Mouse (Mus musculus): ENCODE measurements around the gene Serpinb1a. TPM values are rescaled to one million over a fixed set of nuclear protein-coding genes. Genes with fewer than 3 reads are reported as not detected.

The Serpinb1a gene
- total RNA-seq, 2 experiments from 2014 or later: 3.7 to 4.0 TPM

DNA sequence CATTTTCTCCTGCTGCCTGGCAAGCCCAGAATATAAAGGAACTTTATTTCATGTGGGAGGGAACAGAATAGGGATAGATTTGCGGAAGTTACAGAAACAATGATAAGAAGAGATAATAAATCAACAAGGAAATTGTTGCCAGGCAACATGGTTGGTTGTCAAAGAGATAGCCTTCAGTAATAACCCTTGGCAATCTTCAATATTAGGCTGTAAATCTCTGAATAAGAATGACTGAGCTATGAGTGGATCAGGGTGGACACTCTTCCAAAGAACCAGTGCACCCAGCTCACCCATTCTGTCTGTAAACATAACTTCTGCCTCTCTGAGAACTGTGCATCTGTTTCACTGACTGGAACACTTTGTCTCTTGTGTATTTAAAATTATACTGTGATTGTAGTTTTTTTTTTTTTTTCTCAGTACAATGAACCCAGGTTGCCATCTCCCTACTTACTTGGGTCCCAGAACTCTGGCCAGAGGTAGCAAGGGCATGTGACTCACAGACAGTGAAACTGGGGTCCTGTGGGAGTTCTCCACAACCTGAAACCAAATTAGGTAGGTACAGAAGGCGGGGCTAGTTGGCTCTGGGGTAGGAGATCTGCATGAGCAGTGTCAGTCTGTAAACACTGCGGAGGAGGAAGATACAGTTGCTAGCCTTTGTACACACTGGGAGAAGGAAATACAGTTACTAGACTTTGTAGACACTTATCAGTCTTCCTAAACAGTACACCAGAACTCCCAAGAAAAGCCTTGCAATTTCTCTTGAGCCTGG is 19.3 kb downstream of the Serpinb1a start:
- H3K27ac ChIP-seq: no peak overlapping the region
- intact Hi-C loops (cut with DNase I): no loop called here
- no peak for TF ChIP-seq CTCF (IDR thresholded peaks at IDR 0.05)
- no peak overlapping the region for H3K4me3 ChIP-seq
- DNase-seq: no peak

DNA sequence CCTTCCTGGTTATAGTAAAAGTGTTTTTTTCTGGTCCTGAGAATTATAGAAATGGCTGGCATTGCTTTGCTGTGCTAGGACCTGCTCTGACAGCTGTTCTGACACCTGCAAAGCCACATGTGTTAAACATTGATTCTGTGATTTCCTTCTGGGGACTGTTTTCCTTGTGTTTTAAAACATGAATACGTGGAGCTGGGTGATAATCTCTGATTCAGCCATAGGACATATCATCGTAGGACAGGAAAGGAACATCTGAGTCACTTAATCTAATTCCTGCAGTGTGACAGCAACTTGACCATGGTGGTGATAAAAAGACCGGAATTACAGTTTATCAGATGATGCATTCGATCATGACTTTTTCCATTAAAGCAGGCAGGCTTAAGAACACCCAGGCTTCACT is 22.1 kb downstream of the Serpinb1a start:
- Histone ChIP-seq H3K27ac (no peak overlapping the region), H3K4me3 (no peak overlapping the region)
- DNase-seq: no peak
- intact Hi-C loops (cut with DNase I): no loop called here
- no peak for TF ChIP-seq CTCF (IDR thresholded peaks at IDR 0.05)

DNA sequence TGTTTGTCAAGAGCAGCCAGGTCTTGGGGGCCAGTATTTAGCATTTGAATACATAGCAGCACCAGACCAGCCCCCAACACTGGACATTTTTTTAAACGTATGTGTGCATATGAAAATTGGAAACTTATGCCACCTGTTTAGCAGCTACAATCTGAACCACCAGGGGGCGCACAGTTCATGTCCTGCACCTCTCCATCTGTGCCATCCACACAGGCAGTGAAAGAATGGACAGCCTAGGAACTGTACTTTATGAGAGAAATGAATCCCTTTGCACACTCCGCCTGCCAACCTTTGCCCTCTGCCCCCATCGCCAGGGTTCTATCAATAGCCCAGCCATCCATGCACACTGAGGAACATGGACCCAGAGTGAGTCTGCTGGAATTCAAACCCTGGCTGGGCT is 23.0 kb downstream of the Serpinb1a start:
- intact Hi-C loops (cut with DNase I): no loop called here
- peak; percentile 76 for TF ChIP-seq CTCF (IDR thresholded peaks at IDR 0.05)
- DNase-seq: peak; percentile 61
- H3K27ac ChIP-seq: no peak overlapping the region
- no peak overlapping the region for H3K4me3 ChIP-seq

DNA sequence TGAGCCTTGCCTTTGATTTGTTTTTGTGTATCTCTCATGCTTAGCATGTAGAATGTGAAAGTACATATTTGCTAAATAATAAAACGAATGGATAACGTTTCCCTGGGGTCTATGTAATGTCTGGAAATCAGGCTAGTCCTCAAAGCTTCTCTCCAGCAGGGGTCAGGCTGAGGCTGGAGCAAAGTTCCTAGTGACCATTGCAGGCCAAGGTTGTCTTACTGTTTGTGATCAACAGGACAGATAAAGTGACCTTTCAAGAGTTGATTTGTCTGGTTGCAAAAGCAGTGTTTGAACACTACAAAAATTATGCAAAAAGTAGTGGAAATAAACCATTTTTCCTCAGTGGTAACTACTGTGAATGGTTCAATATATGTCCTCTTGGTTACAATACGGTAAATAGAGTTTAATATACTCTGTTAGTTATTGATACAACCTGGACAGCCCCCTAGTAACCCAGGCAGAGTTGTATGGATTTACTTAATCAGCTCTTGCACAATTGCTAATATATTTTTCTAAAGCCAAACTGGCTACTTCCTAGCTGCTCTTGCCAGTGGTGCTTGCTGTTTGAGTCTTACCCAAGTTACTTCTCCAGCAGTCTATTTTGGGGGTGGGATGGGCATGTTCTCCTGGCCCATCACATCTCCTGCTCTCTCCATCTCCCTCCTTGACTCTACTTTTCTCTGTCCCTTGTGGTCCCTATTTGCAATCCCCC is 23.7 kb downstream of the Serpinb1a start:
- peak; percentile 37 for TF ChIP-seq CTCF (IDR thresholded peaks at IDR 0.05)
- no peak overlapping the region for H3K27ac ChIP-seq
- no peak for DNase-seq
- no peak overlapping the region for H3K4me3 ChIP-seq
- intact Hi-C loops (cut with DNase I): no loop called here

DNA sequence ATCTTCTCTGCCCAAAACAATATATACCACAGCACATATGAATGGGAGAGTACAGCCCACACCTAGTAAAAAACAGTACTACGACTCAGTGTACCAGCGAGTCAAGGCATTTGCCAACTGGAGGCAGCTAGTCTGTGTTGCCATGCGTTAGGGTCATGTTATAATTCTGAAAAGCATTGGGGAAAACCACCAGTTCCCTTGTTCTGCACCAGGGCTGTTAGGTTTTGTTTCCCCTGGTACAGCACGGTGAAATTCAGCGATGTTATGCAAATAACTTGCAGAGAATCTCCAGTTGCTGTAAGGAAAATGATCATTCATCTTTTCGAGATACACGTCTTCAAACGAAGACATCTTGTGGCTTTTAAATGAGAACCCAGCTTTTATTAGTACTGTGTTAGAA is 25.4 kb downstream of the Serpinb1a start:
- no peak overlapping the region for H3K27ac ChIP-seq
- no peak overlapping the region for H3K4me3 ChIP-seq
- TF ChIP-seq CTCF (IDR thresholded peaks at IDR 0.05): no peak
- intact Hi-C loops (cut with DNase I): no loop called here
- no peak for DNase-seq

DNA sequence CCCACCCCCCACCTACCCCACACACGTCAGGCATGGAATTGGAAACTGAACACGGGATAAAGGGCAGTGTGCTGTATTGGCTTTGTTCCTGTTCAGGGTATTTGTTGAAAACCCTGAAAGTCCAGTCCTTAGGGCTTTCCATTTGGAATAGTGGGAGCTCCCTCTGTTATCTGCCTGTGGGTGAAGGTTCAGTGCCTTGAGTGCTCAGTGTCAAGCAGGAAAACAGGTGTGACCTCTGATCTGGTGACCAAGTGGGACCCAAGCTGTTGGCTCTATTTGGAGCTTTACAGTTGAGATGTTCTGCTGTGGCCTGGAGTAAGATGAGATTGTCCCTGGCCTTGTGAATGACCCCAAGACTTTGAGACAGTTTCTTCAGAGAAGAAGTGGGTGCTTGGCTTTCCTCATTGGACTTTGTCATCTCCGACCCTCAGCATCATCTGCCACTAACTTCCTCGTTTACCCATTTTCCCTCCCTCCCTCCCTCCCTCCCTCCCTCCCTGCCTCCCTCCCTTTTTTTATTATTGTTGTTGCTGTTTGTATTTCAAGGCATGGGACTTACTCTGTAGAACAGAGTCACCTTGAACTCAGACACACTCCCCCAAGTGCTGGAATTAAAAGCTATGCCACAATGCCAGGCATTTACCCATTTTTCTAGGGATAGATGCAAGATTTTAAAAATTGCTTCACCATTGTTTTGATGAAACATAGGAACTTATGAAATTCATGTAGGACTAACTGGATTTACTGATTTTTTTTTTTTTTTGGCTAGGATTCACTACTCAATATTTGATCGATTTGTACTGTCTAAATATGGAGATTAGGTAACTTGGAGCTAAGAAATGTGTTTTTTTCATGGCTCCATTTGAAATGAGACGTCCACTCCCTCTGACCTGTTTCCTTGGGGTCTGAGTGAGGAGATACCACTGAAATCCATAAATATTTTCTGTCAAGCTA is 26.3 kb downstream of the Serpinb1a start:
- no peak for DNase-seq
- TF ChIP-seq CTCF (IDR thresholded peaks at IDR 0.05): no peak
- intact Hi-C loops (cut with DNase I): no loop called here
- Histone ChIP-seq H3K4me3 (no peak overlapping the region), H3K27ac (no peak overlapping the region)

DNA sequence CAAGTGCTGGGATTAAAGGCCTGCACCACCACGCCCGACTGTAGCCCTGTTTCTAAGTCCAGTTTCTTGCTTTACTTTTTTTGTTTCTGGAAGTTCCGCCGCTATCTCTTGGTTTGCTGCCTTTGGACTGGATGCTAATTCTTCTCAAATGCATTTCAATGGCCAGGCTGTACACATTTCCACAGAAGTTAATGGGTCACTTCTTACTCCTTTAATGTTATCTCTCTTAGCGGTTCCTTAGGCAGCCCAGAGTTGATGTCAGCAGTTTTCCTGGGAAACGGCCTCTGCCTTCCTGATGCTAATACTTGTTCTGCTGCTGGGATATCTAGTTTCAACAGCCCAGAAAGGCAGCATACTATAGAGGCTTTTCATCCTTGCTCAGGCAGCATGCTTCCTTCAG is 27.9 kb downstream of the Serpinb1a start:
- DNase-seq: no peak
- no peak for TF ChIP-seq CTCF (IDR thresholded peaks at IDR 0.05)
- Histone ChIP-seq H3K27ac (no peak overlapping the region), H3K4me3 (no peak overlapping the region)
- intact Hi-C loops (cut with DNase I): no loop called here

DNA sequence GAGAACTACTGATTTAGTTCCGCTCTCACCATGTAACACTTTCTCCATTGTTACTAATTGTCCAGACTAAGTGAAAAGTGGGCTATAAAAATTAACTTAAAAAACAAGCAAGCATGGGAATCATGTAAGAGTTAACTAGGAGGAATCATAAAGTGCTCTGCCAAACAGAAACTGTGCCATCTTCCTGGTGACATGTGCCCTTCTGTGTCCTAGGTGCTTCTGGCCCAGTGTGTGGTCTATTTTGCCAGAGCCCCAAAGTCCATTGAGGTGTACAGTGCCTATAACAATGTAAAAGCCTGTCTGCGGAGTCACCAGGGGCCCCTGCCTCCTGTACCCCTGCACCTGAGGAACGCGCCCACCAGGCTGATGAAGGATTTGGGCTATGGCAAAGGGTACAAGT is 29.3 kb downstream of the Serpinb1a start:
- intact Hi-C loops (cut with DNase I): no loop called here
- Histone ChIP-seq H3K27ac (no peak overlapping the region), H3K4me3 (no peak overlapping the region)
- no peak for DNase-seq
- no peak for TF ChIP-seq CTCF (IDR thresholded peaks at IDR 0.05)

DNA sequence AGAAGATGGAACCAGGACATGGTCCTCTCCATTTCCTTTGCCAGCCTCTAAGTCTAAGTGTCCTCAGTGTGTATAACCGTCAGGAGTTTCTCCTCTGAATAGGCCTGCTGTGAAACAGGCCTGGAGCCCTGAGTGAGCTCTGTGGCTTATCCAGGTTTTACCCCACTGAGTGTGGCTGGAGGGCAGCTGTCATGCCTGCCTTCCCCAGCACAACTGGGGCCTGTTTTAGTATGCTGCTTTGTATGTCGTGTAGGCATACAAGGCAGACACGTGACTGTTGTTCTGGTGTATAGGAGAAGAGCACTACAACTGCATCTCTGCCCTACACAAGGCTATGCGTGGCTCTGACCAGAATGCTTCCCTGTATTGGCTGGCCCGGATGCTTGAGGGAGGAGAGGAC is 31.1 kb downstream of the Serpinb1a start:
- no peak for TF ChIP-seq CTCF (IDR thresholded peaks at IDR 0.05)
- intact Hi-C loops (cut with DNase I): no loop called here
- H3K27ac ChIP-seq: peak overlapping the region; percentile 35
- no peak for DNase-seq
- H3K4me3 ChIP-seq: no peak overlapping the region

DNA sequence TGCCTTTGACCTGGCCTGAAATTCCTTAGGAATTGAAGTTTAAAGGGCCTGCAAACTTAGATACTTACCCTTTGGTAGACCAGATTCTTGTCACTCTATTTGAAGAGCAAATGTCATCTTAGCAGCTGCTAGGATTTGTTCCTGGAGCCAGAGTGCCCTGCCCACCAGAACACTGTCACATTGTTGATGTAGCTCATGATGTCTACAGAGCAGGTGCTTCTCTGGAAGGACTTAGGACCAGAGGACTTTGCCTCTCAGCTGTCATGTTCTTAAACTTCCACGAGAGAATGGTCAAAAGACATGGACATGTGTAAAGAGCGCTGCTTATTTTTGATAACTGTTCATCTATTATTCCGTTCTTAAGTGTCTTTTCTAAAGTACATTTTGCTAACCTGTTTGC is 31.7 kb downstream of the Serpinb1a start:
- intact Hi-C loops (cut with DNase I): no loop called here
- peak; percentile 29 for DNase-seq
- TF ChIP-seq CTCF (IDR thresholded peaks at IDR 0.05): no peak
- H3K4me3 ChIP-seq: no peak overlapping the region
- peak overlapping the region; percentile 59 for H3K27ac ChIP-seq

DNA sequence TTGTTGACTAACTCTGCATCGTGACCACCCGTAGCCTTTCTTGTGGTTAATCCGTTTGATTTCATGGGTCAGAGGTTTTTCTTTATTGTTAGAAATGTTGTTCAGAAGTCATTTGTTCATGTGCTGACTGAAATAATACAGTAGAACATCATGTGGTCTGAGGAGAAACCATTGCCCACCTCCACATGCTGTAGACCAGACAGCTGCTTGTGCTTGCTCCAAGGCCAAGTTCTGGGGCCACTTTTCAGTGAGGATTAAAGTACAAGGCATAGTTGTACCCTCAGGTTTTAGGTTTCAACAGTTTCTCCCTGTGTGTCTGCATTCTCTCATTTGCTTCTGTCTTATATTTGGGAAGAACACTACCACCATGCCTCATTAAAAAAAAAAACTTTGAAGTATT is 43.4 kb downstream of the Serpinb1a start:
- Histone ChIP-seq H3K27ac (no peak overlapping the region), H3K4me3 (no peak overlapping the region)
- intact Hi-C loops (cut with DNase I): no loop called here
- TF ChIP-seq CTCF (IDR thresholded peaks at IDR 0.05): no peak
- no peak for DNase-seq

DNA sequence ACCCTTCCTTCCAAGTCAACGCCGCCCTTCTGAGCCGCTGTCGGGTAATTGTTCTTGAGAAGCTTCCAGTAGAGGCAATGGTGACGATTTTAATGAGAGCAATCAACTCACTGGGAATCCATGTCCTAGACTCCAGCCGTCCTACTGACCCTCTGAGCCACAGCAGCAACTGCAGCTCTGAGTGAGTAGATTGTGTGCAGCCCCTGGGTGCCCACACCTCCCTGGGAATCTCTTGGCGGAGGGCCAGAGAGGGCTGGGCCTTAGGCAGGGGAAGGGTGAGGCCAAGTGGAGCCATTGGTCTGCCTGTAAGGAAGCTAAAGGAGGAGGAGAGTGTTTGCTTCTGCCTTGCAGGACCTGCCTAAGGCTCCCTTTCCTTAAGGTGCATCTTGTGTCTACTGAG is 44.2 kb downstream of the Serpinb1a start:
- DNase-seq: no peak
- no peak for TF ChIP-seq CTCF (IDR thresholded peaks at IDR 0.05)
- Histone ChIP-seq H3K4me3 (no peak overlapping the region), H3K27ac (no peak overlapping the region)
- intact Hi-C loops (cut with DNase I): no loop called here
